Mouse (Mus musculus): ENCODE data around the gene Wfdc17. TPM values are rescaled to one million over a fixed set of nuclear protein-coding genes. Genes with fewer than 3 reads are reported as not detected.

The Wfdc17 gene
- polyA plus RNA-seq, 1 experiment from 2014 or later: 1.3 TPM

DNA sequence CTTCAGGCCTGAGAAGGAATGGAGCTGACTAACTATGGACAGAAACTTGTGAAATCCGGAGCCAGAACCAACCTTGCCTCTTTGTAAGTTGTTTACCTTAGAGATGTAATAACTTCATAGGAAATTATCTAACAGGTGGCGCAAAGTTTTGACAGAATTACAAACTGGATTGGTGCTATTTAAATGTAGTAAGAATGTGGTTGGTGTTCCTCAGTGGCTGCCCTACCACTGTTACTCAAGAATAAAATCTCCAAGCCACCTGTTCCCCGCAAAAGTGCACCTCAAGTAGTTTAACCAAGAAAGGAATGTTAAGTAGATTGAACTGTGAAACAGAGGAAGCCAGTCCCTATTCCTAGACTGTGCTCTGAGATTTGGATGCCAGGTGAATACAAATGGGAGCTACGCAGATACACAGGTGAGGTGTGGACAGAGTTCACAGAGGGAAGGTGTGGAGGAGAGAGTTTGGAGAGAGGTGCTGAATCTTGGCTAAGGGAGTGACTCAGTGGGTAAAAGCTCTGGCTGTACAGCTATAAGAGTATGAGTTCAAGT lies 36.7 kb downstream of the Wfdc17 start:
- H3K27me3 ChIP-seq (ENCODE audit: control insufficient read depth, insufficient read depth, low read length): peaks cover 36% of the 10 kb centered on the region

DNA sequence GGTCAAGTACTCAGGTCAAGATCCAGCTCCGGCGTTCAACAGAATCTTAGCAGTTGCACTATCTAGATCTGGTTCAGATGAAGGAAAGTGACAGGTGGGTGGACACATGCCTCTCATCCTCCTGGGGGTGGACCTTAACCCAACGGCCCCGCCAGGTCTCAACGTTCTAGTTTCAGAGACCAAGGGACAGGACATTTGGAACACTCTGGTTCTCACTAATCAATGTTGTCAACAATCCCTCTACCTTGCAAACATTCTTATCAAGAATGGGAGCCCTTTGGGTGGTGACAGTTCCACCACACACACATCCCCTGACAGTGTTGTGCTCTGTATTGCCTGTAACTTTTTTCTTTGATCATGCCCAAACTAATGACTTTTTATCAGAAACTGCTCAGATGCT lies 38.0 kb downstream of the Wfdc17 start:
- no peaks in the 10 kb centered on the region for H3K36me3 ChIP-seq (ENCODE audit: control insufficient read depth, insufficient read depth, low read length)
- H3K4me3 ChIP-seq (ENCODE audit: control insufficient read depth in 1 of 2, insufficient read depth in 1 of 2, low read depth in 1 of 2, low read length in 2 of 2): no peak overlapping the region
- no peak overlapping the region for H3K4me2 ChIP-seq (ENCODE audit: low read length)
- H3K27ac ChIP-seq (replicated peaks in 1 of 2; ENCODE audit: control insufficient read depth in 1 of 2, insufficient read depth in 1 of 2, low read depth in 2 of 2, low read length in 2 of 2): no peak overlapping the region
- H3K27me3 ChIP-seq (ENCODE audit: control insufficient read depth, insufficient read depth, low read length): peaks cover 43% of the 10 kb centered on the region
- no peaks in the 10 kb centered on the region for H3K4me1 ChIP-seq (ENCODE audit: control insufficient read depth in 2 of 2, insufficient read depth in 2 of 2, low read length in 2 of 2)
- no peaks in the 10 kb centered on the region for H3K9me3 ChIP-seq (ENCODE audit: control insufficient read depth, low read length)
- no peak for ATAC-seq (ENCODE audit: insufficient number of reproducible peaks, insufficient read depth, low FRiP score, low read depth)
- H3K9ac ChIP-seq (ENCODE audit: low read length): no peak overlapping the region
- WGBS: 45% methylated on average over 5 of the region's 5 CpGs

More for the DNA sequence above, 36.7 kb downstream of the Wfdc17 start:
- no peak overlapping the region for H3K4me2 ChIP-seq (ENCODE audit: low read length)
- no peak overlapping the region for H3K9ac ChIP-seq (ENCODE audit: low read length)
- no peaks in the 10 kb centered on the region for H3K36me3 ChIP-seq (ENCODE audit: control insufficient read depth, insufficient read depth, low read length)
- ATAC-seq (ENCODE audit: insufficient number of reproducible peaks, insufficient read depth, low FRiP score, low read depth): no peak
- H3K4me3 ChIP-seq (ENCODE audit: control insufficient read depth in 1 of 2, insufficient read depth in 1 of 2, low read depth in 1 of 2, low read length in 2 of 2): no peak overlapping the region
- no peaks in the 10 kb centered on the region for H3K4me1 ChIP-seq (ENCODE audit: control insufficient read depth in 2 of 2, insufficient read depth in 2 of 2, low read length in 2 of 2)
- no peaks in the 10 kb centered on the region for H3K9me3 ChIP-seq (ENCODE audit: control insufficient read depth, low read length)
- WGBS: 68% methylated on average over 4 of the region's 4 CpGs
- H3K27ac ChIP-seq (replicated peaks in 1 of 2; ENCODE audit: control insufficient read depth in 1 of 2, insufficient read depth in 1 of 2, low read depth in 2 of 2, low read length in 2 of 2): no peak overlapping the region

DNA sequence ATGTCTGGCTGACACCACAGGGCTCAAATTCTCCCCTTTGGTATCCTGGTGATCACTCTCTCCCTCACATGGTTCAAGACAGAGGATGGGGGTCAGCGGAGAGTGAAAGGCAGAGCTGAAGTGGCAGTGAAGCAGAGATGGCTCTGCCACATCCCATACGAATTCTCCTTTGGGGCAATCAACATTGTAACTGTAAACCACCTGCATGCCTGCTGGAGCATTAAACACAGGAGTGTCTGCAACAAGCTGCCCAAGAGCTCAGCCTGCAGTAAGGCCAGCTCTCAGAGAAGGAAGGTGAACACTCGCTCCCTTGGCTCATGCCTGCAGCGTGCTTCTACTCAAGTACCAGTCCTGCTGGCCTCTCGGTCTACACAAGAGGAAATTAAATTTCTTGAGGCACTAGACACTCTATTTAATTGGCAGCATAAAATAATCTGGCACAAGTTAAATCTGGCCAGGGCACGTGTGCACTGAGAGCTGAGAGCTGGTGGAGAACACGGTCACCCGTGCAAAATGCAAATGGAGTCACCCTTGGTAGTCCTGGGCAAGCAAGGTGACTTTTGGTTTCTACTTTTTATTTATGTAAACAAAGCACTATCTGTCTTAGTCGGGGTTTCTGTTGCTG lies 39.1 kb downstream of the Wfdc17 start:
- H3K27ac ChIP-seq (replicated peaks in 1 of 2; ENCODE audit: control insufficient read depth in 1 of 2, insufficient read depth in 1 of 2, low read depth in 2 of 2, low read length in 2 of 2): no peak overlapping the region
- H3K4me3 ChIP-seq (ENCODE audit: control insufficient read depth in 1 of 2, insufficient read depth in 1 of 2, low read depth in 1 of 2, low read length in 2 of 2): no peak overlapping the region
- no peak overlapping the region for H3K9ac ChIP-seq (ENCODE audit: low read length)
- H3K36me3 ChIP-seq (ENCODE audit: control insufficient read depth, insufficient read depth, low read length): no peaks in the 10 kb centered on the region
- peaks cover 44% of the 10 kb centered on the region for H3K27me3 ChIP-seq (ENCODE audit: control insufficient read depth, insufficient read depth, low read length)
- 69% methylated on average over 9 of the region's 9 CpGs for WGBS
- H3K4me2 ChIP-seq (ENCODE audit: low read length): no peak overlapping the region
- H3K4me1 ChIP-seq (ENCODE audit: control insufficient read depth in 2 of 2, insufficient read depth in 2 of 2, low read length in 2 of 2): no peaks in the 10 kb centered on the region
- no peak for ATAC-seq (ENCODE audit: insufficient number of reproducible peaks, insufficient read depth, low FRiP score, low read depth)
- H3K9me3 ChIP-seq (ENCODE audit: control insufficient read depth, low read length): no peaks in the 10 kb centered on the region

DNA sequence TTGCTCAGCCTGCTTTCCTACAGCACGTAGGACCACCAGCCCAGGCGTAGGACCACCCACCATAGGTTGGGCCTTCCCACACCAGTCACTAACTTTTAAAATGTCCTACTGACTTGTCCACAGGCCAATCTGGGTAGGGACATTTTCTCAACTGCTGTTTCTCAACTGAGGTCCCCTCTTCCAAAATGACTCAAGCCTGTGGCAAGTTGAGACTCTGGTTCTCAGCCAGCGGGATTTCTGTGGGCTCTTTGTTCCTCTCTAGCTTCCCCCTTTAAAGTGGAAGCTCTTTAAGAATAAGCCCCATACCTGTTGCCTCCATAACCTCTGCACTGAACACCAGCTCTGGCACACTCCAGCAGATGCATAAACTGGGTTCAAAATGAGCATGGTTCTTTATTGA lies 39.7 kb downstream of the Wfdc17 start:
- no peak overlapping the region for H3K9ac ChIP-seq (ENCODE audit: low read length)
- no peak for ATAC-seq (ENCODE audit: insufficient number of reproducible peaks, insufficient read depth, low FRiP score, low read depth)
- no peak overlapping the region for H3K27ac ChIP-seq (replicated peaks in 1 of 2; ENCODE audit: control insufficient read depth in 1 of 2, insufficient read depth in 1 of 2, low read depth in 2 of 2, low read length in 2 of 2)
- no peaks in the 10 kb centered on the region for H3K4me1 ChIP-seq (ENCODE audit: control insufficient read depth in 2 of 2, insufficient read depth in 2 of 2, low read length in 2 of 2)
- H3K9me3 ChIP-seq (ENCODE audit: control insufficient read depth, low read length): no peaks in the 10 kb centered on the region
- no peaks in the 10 kb centered on the region for H3K36me3 ChIP-seq (ENCODE audit: control insufficient read depth, insufficient read depth, low read length)
- H3K4me2 ChIP-seq (ENCODE audit: low read length): no peak overlapping the region
- WGBS: 80% methylated on average over 3 of the region's 3 CpGs
- peaks cover 50% of the 10 kb centered on the region for H3K27me3 ChIP-seq (ENCODE audit: control insufficient read depth, insufficient read depth, low read length)
- no peak overlapping the region for H3K4me3 ChIP-seq (ENCODE audit: control insufficient read depth in 1 of 2, insufficient read depth in 1 of 2, low read depth in 1 of 2, low read length in 2 of 2)

DNA sequence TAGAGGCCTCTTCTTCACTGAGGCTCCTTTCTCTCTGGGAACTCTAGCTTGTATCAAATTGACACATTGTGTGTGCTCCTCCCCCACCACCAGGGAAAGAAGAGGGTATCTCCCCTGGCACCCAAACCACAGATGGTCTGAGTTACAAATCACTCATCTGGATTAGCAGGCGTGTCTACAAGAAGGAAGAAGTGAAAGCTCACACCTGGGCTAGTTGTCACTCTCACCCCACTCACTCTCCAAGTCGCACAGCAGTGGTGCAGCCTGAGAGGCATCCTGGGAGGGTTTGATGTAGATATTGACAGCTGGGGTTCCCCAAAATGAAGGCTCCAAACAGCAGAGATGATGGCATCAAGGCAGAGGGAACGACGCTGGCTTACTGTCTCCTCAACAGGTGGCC lies 42.4 kb downstream of the Wfdc17 start:
- 50% methylated on average over 4 of the region's 4 CpGs for WGBS
- Histone ChIP-seq H3K27ac (replicated peaks in 1 of 2; ENCODE audit: control insufficient read depth in 1 of 2, insufficient read depth in 1 of 2, low read depth in 2 of 2, low read length in 2 of 2) (no peak overlapping the region), H3K4me2 (ENCODE audit: low read length) (no peak overlapping the region), H3K9me3 (ENCODE audit: control insufficient read depth, low read length) (no peaks in the 10 kb centered on the region), H3K36me3 (ENCODE audit: control insufficient read depth, insufficient read depth, low read length) (no peaks in the 10 kb centered on the region), H3K4me3 (ENCODE audit: control insufficient read depth in 1 of 2, insufficient read depth in 1 of 2, low read depth in 1 of 2, low read length in 2 of 2) (no peak overlapping the region), H3K4me1 (ENCODE audit: control insufficient read depth in 2 of 2, insufficient read depth in 2 of 2, low read length in 2 of 2) (no peaks in the 10 kb centered on the region), H3K27me3 (ENCODE audit: control insufficient read depth, insufficient read depth, low read length) (peaks cover 58% of the 10 kb centered on the region), H3K9ac (ENCODE audit: low read length) (no peak overlapping the region)
- ATAC-seq (ENCODE audit: insufficient number of reproducible peaks, insufficient read depth, low FRiP score, low read depth): no peak

DNA sequence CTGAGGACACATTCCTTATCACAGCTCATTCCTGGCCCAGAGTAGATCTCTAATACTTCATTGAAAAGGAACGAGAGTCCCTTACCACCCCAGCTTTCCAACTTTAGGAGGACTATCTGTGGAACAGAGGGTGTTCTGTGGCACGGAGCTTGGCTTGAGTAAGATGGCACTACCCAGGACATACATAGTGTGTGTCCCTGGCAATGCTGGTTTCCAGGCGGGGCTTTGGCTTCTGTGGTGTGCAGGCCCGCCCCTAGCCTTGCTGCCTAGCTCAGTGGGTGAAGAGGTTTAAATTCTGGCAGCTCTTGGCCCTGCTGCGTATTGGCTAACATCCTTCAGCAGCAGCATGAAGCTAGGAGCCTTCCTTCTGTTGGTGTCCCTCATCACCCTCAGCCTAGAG lies 42.9 kb downstream of the Wfdc17 start, which contains the start of gene Wfdc21:
Gene Wfdc21, plus strand, starts transcription at position 260 of the 400 bp plus-strand sequence.
- Histone ChIP-seq H3K27ac (replicated peaks in 1 of 2; ENCODE audit: control insufficient read depth in 1 of 2, insufficient read depth in 1 of 2, low read depth in 2 of 2, low read length in 2 of 2) (no peak within 1 kb of the TSS), H3K9me3 (ENCODE audit: control insufficient read depth, low read length) (no peaks in the 10 kb centered on the region), H3K4me2 (ENCODE audit: low read length) (no peak within 1 kb of the TSS), H3K9ac (ENCODE audit: low read length) (no peak within 1 kb of the TSS), H3K27me3 (ENCODE audit: control insufficient read depth, insufficient read depth, low read length) (peaks cover 54% of the 10 kb centered on the region), H3K4me3 (ENCODE audit: control insufficient read depth in 1 of 2, insufficient read depth in 1 of 2, low read depth in 1 of 2, low read length in 2 of 2) (no peak within 1 kb of the TSS), H3K36me3 (ENCODE audit: control insufficient read depth, insufficient read depth, low read length) (no peaks in the 10 kb centered on the region), H3K4me1 (ENCODE audit: control insufficient read depth in 2 of 2, insufficient read depth in 2 of 2, low read length in 2 of 2) (no peaks in the 10 kb centered on the region)
- ATAC-seq (ENCODE audit: insufficient number of reproducible peaks, insufficient read depth, low FRiP score, low read depth): no peak
- 58% methylated on average over 5 of the region's 5 CpGs for WGBS

DNA sequence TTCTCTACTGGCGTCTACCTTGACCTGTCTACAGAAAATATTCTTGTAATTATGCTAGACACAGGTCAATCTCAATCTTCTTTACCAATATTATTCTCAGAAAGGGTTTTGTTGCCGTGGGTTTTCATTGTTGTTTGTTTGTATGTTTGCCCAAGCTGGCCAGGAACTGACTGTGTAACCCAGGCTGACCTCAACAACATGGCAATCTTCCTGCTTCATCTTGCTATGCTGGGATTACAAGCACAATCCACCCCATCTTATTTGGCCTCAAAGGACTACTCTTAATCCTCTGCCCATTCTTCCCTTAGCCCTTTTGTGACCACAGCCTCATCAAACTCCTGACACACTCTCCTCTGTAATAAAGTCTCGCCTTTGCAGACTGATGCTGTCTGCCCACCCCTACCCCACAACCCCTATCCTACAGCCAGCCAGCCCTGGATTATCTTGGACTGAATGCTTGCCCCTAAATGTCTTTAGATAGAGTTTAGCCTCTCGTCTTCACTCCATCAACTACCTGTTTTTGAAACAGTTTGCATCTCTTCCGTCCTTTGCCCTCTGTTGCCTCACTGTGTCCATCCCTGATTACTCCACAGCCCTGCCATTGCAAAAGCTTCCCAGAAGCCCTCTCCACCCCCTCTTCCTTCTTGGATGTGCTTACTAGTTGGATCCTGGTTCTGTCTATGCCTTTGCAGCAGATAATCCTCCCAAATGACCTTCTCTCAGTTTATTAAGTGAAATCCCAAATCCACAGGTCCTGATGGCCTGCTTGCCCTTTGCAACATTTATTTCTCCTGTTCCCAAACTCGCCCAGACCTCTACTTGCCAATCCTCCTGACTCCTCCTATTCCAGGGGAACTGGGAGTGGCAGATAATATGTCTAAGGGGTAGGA lies 43.8 kb downstream of the Wfdc17 start:
- Histone ChIP-seq H3K36me3 (ENCODE audit: control insufficient read depth, insufficient read depth, low read length) (no peaks in the 10 kb centered on the region), H3K4me1 (ENCODE audit: control insufficient read depth in 2 of 2, insufficient read depth in 2 of 2, low read length in 2 of 2) (no peaks in the 10 kb centered on the region), H3K9ac (ENCODE audit: low read length) (no peak overlapping the region), H3K4me3 (ENCODE audit: control insufficient read depth in 1 of 2, insufficient read depth in 1 of 2, low read depth in 1 of 2, low read length in 2 of 2) (no peak overlapping the region), H3K27me3 (ENCODE audit: control insufficient read depth, insufficient read depth, low read length) (peaks cover 63% of the 10 kb centered on the region), H3K27ac (replicated peaks in 1 of 2; ENCODE audit: control insufficient read depth in 1 of 2, insufficient read depth in 1 of 2, low read depth in 2 of 2, low read length in 2 of 2) (no peak overlapping the region), H3K9me3 (ENCODE audit: control insufficient read depth, low read length) (no peaks in the 10 kb centered on the region), H3K4me2 (ENCODE audit: low read length) (no peak overlapping the region)
- ATAC-seq (ENCODE audit: insufficient number of reproducible peaks, insufficient read depth, low FRiP score, low read depth): no peak
- 52% methylated on average over 6 of the region's 6 CpGs for WGBS
